Mouse (Mus musculus) midbrain, embryonic 15.5 days (tissue): ENCODE data around the gene Cdk5rap2. TPM values are rescaled to one million over a fixed set of nuclear protein-coding genes. Genes with fewer than 3 reads are reported as not detected.

ENCODE experiments used
- ATAC-seq: fragments of 200-750 bp; cut with Nextera tagmentation; replicated peaks from 2 replicates; pipeline ENCODE4 v1.8.0; 2017; ENCODE audit warnings: moderate TSS enrichment
- H3K27ac ChIP-seq: fragments of 300-500 bp; sonication (generic); 2 replicates; pipeline ENCODE4 v1.5.1; 2015; ENCODE audit warnings: mild to moderate bottlenecking, inconsistent platforms
- H3K27me3 ChIP-seq: fragments of 300-500 bp; sonication (generic); replicated peaks from 2 replicates; pipeline ENCODE4 v1.6.1; 2015; ENCODE audit warnings: inconsistent platforms
- H3K36me3 ChIP-seq: fragments of 300-500 bp; sonication (generic); replicated peaks from 2 replicates; pipeline ENCODE4 v1.6.1; 2015; ENCODE audit warnings: inconsistent platforms
- H3K4me1 ChIP-seq: fragments of 300-500 bp; sonication (generic); 2 replicates; pipeline ENCODE4 v1.6.1; 2015; ENCODE audit warnings: inconsistent platforms
- H3K4me2 ChIP-seq: fragments of 300-500 bp; sonication (generic); 2 replicates; pipeline ENCODE4 v1.6.1; 2015; ENCODE audit warnings: inconsistent platforms, mild to moderate bottlenecking, moderate library complexity
- H3K4me3 ChIP-seq: fragments of 300-500 bp; sonication (generic); 2 replicates; pipeline ENCODE4 v1.5.1; 2015; ENCODE audit warnings: mild to moderate bottlenecking, inconsistent platforms
- H3K9ac ChIP-seq: fragments of 300-500 bp; sonication (generic); 2 replicates; pipeline ENCODE4 v1.6.1; 2015; ENCODE audit warnings: mild to moderate bottlenecking, inconsistent platforms
- H3K9me3 ChIP-seq: fragments of 300-500 bp; sonication (generic); 2 replicates; pipeline ENCODE4 v1.6.1; 2016; ENCODE audit warnings: inconsistent platforms
- WGBS: fragments of 180-500 bp; shearing (Covaris S2); methylation state at CpG from one replicate; pipeline ENCODE4 v1.1.7; 2015; ENCODE audit warnings: mixed read lengths; 5-methylcytosine and 5-hydroxymethylcytosine counted together
- polyA plus RNA-seq: library from polyadenylated mRNA; unstranded; fragments of >200 nt; fragmentation: Nextera tagmentation; extraction: Ambion mirVana; gene quantifications from 2 replicates; pipeline ENCODE4 v1.2.1, GENCODE M21; 2015

Cdk5rap2 gene
- polyA plus RNA-seq, 1 experiment from 2014 or later, result 8.0 TPM

DNA sequence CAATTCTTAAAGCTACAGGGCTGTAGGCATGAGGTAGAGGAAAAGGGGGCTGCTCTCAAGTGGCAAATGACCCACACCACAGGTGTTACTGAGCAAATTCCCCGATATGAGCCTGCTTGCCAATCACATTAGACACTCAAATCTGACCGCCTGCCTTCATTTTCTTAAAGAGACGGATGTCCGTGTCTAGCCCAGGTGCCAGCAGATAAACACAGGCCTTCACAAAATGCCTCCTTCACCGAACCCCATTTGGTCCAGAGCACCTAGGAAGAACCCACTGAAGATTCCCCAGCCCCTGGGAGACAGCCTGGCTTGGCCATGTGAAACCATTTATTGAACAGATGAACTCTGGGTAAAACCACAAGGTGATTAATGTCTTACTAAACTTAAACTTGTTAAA is 13.5 kb downstream of the Cdk5rap2 start:
- WGBS, result 92% methylated on average over 5 of the region's 5 CpGs

DNA sequence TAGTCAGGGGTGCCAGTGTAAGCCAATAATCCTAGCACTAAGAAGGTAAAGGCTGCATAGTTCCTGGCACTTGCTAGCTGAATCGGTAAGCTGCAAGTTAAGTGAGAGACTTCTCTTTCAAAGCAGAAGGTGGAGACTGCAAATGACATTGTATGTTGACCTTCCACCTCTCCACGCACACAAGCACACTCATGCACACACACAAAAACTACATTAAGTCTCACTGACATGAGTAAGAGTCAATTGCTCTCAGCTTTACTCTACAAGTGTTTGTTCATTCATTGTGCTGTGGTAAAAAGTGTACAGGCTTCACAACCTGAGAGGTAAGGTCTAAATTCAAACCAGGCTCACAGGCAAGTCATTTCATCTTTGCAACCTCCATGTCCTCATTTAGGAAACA is 15.5 kb downstream of the Cdk5rap2 start:
- no peaks in the 10 kb centered on the region for H3K27me3 ChIP-seq
- H3K4me1 ChIP-seq, result no peaks in the 10 kb centered on the region
- no peak overlapping the region for H3K9ac ChIP-seq
- H3K4me3 ChIP-seq, result no peak overlapping the region
- no peaks in the 10 kb centered on the region for H3K36me3 ChIP-seq
- H3K9me3 ChIP-seq, result no peaks in the 10 kb centered on the region
- no peak for ATAC-seq
- no peak overlapping the region for H3K27ac ChIP-seq
- 86% methylated on average over 2 of the region's 2 CpGs for WGBS
- H3K4me2 ChIP-seq, result no peak overlapping the region

More for the DNA sequence above, 13.5 kb downstream of the Cdk5rap2 start:
- H3K4me2 ChIP-seq, result no peak overlapping the region
- no peak overlapping the region for H3K27ac ChIP-seq
- H3K36me3 ChIP-seq, result no peaks in the 10 kb centered on the region
- H3K4me1 ChIP-seq, result peaks cover 1% of the 10 kb centered on the region; the same call in 1 of the 2 replicates
- no peaks in the 10 kb centered on the region for H3K9me3 ChIP-seq
- no peak overlapping the region for H3K4me3 ChIP-seq
- no peaks in the 10 kb centered on the region for H3K27me3 ChIP-seq
- ATAC-seq, result no peak
- H3K9ac ChIP-seq, result no peak overlapping the region

DNA sequence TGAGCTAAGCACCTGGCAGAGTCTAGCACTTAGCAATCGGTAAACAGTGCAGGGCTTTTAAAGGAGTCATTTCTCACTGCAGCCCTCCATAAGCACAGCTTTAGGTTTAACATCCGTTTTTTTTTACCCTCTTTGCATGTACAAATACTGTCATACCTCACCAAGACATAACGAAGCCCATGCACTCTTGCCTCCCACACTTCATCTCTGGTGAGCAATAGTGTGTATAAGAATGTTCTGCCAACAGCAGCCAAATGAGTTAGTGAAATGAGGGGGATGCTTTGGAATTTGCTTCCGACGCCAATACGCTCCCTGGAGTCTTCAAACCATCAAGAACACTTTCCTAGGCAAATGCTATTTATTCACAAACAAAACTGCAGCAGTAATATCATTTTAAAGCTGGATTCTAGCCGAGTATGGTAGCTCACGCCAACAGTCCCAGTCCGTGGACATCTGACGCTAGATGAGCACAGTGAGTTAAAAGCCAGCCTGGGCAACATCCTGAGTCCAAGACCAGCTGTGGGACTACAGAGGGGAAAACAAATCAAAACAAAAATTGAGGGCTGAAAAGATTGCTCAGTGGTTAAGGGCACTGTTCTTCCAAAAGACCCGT is 18.4 kb downstream of the Cdk5rap2 start:
- Histone ChIP-seq H3K9me3 (no peaks in the 10 kb centered on the region), H3K36me3 (no peaks in the 10 kb centered on the region), H3K27me3 (no peaks in the 10 kb centered on the region), H3K27ac (no peak overlapping the region), H3K4me2 (no peak overlapping the region), H3K4me3 (no peak overlapping the region), H3K4me1 (no peaks in the 10 kb centered on the region), H3K9ac (no peak overlapping the region)
- ATAC-seq, result no peak
- 91% methylated on average over 11 of the region's 11 CpGs for WGBS

DNA sequence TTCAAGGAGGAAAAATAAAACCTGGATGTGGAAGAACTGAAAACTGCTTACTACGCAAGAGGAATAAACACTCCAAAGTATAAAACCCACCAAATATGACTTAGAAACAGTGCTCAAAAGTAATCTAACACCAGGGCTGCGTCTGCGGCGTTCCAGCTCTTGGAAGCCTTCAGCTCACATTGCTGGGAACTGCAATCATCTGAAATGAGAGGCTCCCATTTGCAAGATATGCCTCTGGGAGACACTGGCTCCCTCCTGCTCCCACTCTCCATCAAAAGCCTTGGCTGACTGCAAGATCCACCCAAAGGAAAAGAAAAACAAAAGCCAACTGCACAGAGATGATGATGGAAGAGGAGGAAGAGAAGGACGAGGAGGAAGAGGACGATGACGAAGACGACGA is 19.2 kb downstream of the Cdk5rap2 start:
- Histone ChIP-seq H3K36me3 (no peaks in the 10 kb centered on the region), H3K9ac (no peak overlapping the region), H3K4me2 (no peak overlapping the region), H3K27me3 (no peaks in the 10 kb centered on the region), H3K9me3 (no peaks in the 10 kb centered on the region), H3K27ac (no peak overlapping the region), H3K4me1 (no peaks in the 10 kb centered on the region), H3K4me3 (no peak overlapping the region)
- 90% methylated on average over 9 of the region's 9 CpGs for WGBS
- ATAC-seq, result no peak

DNA sequence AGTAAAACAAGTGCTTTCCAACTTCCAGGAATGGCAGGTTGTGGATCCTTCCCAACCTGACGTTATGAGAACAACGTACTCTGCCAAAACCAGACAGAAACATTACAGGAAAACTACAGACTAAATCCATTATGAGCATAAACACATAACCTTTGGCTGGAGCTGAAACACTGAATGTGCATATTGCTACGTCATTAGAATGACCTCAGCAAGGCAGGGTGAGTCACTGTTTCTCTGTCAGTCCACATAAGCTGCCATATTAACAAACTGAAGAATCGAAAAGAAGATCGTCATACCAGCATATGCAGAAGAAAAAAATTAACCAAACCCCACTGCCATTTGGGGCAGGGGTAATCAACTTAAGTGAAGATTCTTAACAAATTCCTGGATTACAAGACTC is 24.0 kb downstream of the Cdk5rap2 start:
- Histone ChIP-seq H3K4me1 (no peaks in the 10 kb centered on the region), H3K27me3 (no peaks in the 10 kb centered on the region), H3K9me3 (no peaks in the 10 kb centered on the region), H3K4me2 (no peak overlapping the region), H3K4me3 (no peak overlapping the region), H3K9ac (no peak overlapping the region), H3K36me3 (no peaks in the 10 kb centered on the region), H3K27ac (no peak overlapping the region)
- ATAC-seq, result no peak
- WGBS, result 93% methylated on average over 5 of the region's 5 CpGs

DNA sequence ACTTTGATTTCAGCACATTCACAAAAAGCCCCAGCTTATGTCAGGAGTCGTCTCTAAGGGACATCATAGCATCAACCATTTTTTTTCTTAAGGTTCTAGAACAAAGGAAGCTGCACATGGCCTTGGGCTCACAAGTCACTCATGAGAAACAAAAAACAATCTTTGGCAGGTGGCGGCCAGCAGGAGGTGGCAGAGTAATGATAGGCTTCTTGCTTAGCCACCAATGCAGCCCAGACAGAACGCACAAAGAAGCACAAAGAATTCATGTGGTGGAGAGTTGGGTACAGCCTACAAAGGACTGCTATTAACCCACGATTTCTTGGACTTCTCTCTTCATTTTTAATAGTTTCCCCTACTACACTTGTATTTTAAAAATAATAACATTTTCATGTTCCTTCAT is 32.9 kb downstream of the Cdk5rap2 start:
- ATAC-seq, result no peak; the same call in 1 of the 2 replicates
- no peak overlapping the region for H3K9ac ChIP-seq
- WGBS, result 54% methylated on average over 4 of the region's 4 CpGs
- no peaks in the 10 kb centered on the region for H3K36me3 ChIP-seq
- H3K4me2 ChIP-seq, result no peak overlapping the region
- no peak overlapping the region for H3K27ac ChIP-seq
- H3K4me1 ChIP-seq, result no peaks in the 10 kb centered on the region
- no peaks in the 10 kb centered on the region for H3K27me3 ChIP-seq
- no peak overlapping the region for H3K4me3 ChIP-seq
- no peaks in the 10 kb centered on the region for H3K9me3 ChIP-seq

DNA sequence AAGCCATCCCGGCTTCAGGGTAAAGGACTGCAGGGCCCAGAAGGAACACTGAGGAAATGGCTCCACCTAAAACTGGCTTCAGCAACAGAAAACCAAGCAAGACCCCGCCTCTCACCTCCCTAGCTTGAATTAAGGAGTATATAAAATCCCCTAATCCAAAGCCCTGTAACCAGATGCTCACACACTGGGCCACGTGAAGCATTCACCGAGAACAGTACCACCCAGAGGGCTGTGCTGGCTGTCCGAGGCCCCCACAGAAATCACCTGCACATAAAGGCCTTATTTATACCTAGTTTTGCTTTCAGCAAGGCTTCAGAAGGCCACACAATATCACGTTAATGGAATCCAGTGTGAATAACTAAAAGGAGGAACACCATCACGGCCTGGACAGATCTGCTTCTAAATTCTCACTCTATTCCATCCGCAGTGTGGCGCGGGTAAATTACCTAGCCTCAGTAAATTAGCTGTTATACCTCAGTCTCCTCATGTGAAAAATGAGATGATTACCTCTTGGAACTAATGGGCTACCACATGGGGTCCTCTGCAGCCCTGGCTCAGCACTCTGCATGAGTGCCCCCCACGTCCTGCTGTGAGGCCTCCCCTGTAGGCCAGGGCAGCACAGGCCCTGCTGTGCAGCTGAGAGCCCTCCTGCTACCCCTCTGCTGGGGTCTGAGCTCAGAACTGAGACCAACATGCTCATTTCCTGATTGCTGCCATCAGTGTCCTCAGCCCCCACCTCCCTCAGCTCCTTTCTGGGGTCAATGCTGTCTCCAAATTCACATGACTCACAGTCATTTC is 45.0 kb downstream of the Cdk5rap2 start:
- no peaks in the 10 kb centered on the region for H3K27me3 ChIP-seq
- H3K9ac ChIP-seq, result no peak overlapping the region
- H3K4me3 ChIP-seq, result no peak overlapping the region
- H3K36me3 ChIP-seq, result no peaks in the 10 kb centered on the region
- peak overlapping the region; percentile 1; the same call in 1 of the 2 replicates for H3K27ac ChIP-seq
- ATAC-seq, result peak; percentile 75
- peaks cover 5% of the 10 kb centered on the region; the same call in 1 of the 2 replicates for H3K4me1 ChIP-seq
- no peak overlapping the region for H3K4me2 ChIP-seq
- 60% methylated on average over 11 of the region's 11 CpGs for WGBS
- H3K9me3 ChIP-seq, result no peaks in the 10 kb centered on the region

DNA sequence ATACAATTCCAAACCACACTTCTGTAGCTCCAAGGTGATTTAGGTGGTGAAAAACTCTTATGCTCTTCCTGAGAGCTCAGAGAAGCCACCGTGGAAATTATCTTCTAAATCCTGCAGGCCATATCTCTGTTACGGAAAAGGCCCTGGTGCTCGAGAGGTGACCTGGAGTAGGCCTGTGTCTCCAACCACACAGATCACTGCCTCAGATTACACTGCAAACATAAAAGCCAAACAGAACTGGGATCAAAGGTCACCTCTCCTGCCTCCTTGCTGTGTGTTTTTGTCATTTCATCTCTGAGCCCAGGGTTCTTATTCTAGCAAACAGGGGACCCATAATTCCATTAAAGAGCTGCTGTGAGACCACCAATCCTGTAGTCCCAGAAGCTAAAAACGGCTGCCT is 48.9 kb downstream of the Cdk5rap2 start:
- H3K36me3 ChIP-seq, result no peaks in the 10 kb centered on the region
- 0 out of 2 replicates have a peak overlapping the region, but pooled peaks have one; percentile 0 for H3K27ac ChIP-seq
- no peak overlapping the region for H3K9ac ChIP-seq
- 34% methylated on average over 4 of the region's 4 CpGs for WGBS
- H3K4me2 ChIP-seq, result no peak overlapping the region
- H3K27me3 ChIP-seq, result no peaks in the 10 kb centered on the region
- ATAC-seq, result no peak
- H3K4me1 ChIP-seq, result peaks cover 5% of the 10 kb centered on the region; the same call in 1 of the 2 replicates
- H3K4me3 ChIP-seq, result no peak overlapping the region
- H3K9me3 ChIP-seq, result no peaks in the 10 kb centered on the region

DNA sequence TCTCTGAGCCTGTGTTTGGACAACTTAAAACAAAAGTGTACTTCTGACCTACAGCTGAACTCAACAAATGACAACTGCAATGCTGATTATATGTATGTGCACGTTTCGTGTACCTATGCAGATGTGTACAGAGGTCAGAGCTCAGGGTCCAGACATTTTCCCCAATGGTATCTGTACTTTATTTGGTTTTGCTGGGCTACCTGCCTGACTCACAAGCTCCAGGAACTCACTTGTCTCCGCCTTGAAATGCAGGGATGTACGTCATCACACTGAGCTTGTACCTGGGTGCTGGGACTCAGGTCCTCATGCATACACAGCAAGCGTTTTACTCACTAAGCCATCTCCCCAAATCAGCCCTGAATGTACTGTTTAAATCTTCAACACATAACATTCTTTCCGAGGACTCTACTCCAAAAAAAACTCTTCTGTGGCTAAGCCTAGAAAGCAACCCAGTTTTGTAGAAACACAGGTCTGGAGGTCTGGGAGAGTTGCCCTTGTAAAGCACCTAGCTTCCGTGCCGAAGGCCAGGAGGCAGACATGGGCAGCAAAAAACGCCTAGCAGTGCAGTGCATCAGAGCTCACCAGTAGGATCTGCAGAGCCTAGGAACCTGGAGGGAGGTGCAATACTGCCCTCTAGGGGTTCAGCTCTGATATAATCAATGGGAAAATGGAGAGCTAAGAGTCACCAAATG is 54.4 kb downstream of the Cdk5rap2 start:
- H3K27ac ChIP-seq, result no peak overlapping the region
- H3K36me3 ChIP-seq, result no peaks in the 10 kb centered on the region
- H3K4me3 ChIP-seq, result no peak overlapping the region

DNA sequence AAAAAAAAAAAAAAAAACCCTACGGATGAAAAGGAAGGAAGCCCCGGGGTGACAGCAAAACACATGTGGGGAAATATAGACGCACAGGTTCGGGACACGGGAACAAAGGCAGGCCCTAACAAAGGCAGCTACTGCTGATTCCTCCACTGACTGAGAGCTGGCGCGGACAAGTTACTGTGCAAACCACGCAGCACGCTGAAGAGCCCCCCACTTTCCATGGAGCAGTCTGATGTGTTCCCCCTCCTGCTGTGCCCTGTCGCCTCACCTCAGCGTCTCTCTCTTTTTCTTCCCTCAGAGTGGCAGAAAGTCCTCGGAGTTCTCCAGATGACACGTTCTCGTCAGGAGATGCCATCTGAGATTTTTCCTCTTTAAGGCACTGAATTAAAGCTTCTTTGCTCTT is 55.8 kb downstream of the Cdk5rap2 start:
- H3K9ac ChIP-seq, result no peak overlapping the region
- no peaks in the 10 kb centered on the region for H3K27me3 ChIP-seq
- ATAC-seq, result 0 out of 2 replicates have a peak, but pooled peaks have one; percentile 21
- no peak overlapping the region for H3K4me2 ChIP-seq
- no peak overlapping the region for H3K4me3 ChIP-seq
- H3K9me3 ChIP-seq, result no peaks in the 10 kb centered on the region
- no peaks in the 10 kb centered on the region for H3K4me1 ChIP-seq
- whole genome bisulfite sequencing, result 55% methylated on average over 14 of the region's 14 CpGs
- H3K36me3 ChIP-seq, result no peaks in the 10 kb centered on the region
- no peak overlapping the region for H3K27ac ChIP-seq

More for the DNA sequence above, 54.4 kb downstream of the Cdk5rap2 start:
- Histone ChIP-seq H3K9ac (no peak overlapping the region), H3K4me2 (no peak overlapping the region), H3K9me3 (no peaks in the 10 kb centered on the region), H3K4me1 (no peaks in the 10 kb centered on the region), H3K27me3 (no peaks in the 10 kb centered on the region)
- peak; percentile 85 for ATAC-seq
- WGBS, result 67% methylated on average over 9 of the region's 9 CpGs

DNA sequence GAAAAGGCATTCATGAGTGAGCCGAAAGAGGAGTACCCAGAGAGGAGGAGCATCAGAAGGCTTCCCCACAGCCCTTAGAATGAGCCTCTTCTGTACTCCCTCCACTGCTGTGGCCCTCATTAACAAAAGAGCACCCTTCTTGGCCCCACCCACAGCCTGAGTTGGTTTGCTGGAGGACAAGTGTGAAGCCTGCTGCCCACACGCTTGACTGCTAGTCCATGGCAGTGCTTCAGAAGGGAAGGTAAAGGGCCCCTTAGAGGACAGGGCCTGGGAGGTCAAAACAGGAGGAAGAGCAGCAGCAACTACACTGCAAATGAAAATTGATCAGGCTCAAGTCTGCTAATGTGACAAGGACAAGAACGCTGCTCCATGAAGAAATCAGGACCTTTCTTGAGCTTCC is 56.6 kb downstream of the Cdk5rap2 start:
- Histone ChIP-seq H3K4me3 (no peak overlapping the region), H3K36me3 (no peaks in the 10 kb centered on the region), H3K4me2 (no peak overlapping the region), H3K27ac (no peak overlapping the region), H3K4me1 (no peaks in the 10 kb centered on the region), H3K9ac (no peak overlapping the region), H3K27me3 (no peaks in the 10 kb centered on the region), H3K9me3 (no peaks in the 10 kb centered on the region)
- no peak for ATAC-seq
- WGBS, result 72% methylated on average over 3 of the region's 3 CpGs

DNA sequence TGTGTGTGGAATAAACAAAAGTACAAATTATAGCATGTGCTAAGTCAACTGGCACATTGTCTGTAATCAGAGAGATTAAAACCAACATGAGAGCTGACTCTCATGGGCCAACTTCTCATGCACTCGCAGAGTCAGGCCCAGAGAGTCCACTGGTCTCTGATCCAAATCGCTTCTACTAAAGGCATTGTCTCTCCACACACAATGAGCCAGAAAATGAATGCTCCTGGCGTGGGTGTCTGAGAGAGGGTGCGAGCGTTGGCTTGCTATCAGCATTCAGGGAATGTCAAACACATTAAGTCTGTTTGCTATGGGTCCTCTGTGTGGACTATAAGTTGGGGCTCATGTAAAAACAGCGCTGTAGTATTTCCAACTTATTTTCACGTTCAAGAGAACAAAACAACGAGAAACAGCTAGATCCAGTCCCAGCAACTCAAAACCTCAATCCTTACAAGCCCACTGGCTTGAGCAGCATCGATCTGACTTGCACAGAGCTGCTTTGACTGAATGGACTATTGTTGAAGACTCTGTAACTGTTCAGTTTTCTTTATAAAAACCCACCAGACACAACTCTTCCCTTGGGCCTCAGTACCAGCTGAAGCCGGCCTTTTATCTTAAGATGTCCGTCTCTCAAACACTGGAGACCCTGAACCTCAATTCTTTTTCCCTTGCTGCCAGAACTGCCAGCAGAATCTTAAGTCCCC is 74.6 kb downstream of the Cdk5rap2 start:
- no peaks in the 10 kb centered on the region for H3K27me3 ChIP-seq
- no peak overlapping the region for H3K4me2 ChIP-seq
- H3K4me3 ChIP-seq, result no peak overlapping the region
- H3K4me1 ChIP-seq, result 0 out of 2 replicates have a peak, but pooled peaks cover 2% of the 10 kb centered on the region
- H3K9me3 ChIP-seq, result no peaks in the 10 kb centered on the region
- 0 out of 2 replicates have a peak overlapping the region, but pooled peaks have one; percentile 2 for H3K27ac ChIP-seq
- peaks cover 5% of the 10 kb centered on the region; the same call in 1 of the 2 replicates for H3K36me3 ChIP-seq
- H3K9ac ChIP-seq, result no peak overlapping the region
- WGBS, result 53% methylated on average over 11 of the region's 11 CpGs
- ATAC-seq, result peak; percentile 56
